Mouse (Mus musculus) adrenal gland (tissue): ENCODE measurements around the gene Mfn1.

Experiments used
- intact Hi-C: fragments of 180-260 bp; cut with DNase I; formaldehyde crosslinking; loops from one replicate; pipeline ENCODE4 v1.15.1; 2025
- long read RNA-seq, 2 experiments: library from polyadenylated mRNA; unstranded; transcript quantifications; one replicate each; pipeline ENCODE4 v2.0.0; 2020; ENCODE audit warnings: borderline replicate concordance in 1 of 2; ENCODE audit not compliant: insufficient replicate concordance in 1 of 2

Mfn1 gene
- long read RNA-seq, experiment 1, full-length matches to known transcripts: 31 of 37 reads
- long read RNA-seq, experiment 1, partial matches to known transcripts: 5 of 37 reads
- long read RNA-seq, experiment 1, other reads (novel, unspliced or antisense): 1 of 37 reads
- long read RNA-seq, experiment 2, full-length matches to known transcripts: 27 of 36 reads
- long read RNA-seq, experiment 2, partial matches to known transcripts: 5 of 36 reads
- long read RNA-seq, experiment 2, other reads (novel, unspliced or antisense): 4 of 36 reads

GRCm38 (mm10) chr3:32529303-32529898 lies at the start of gene Mfn1:
Gene Mfn1 (plus strand): TSS chr3:32529465.
- intact Hi-C loops: no loop called here

DNA sequence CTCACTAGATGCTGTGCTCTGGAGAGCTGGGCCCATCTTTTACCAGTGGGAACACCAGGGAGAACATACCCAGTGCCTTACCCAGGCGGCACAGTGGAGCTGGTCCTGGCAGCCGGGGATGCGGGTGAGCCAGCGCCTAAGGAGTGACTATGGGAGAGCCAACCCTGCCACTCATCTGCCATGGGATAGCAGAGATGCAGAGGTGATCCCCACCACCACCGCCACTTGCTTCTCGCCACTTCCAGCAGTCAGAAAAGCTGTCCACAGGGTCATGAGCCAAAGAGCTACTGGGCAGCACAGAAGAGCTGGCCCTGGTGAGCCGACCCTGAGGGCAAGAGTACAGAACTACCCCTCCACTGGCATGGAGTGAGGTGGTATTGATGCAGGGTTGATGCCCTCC lies 49.3 kb upstream of the Mfn1 start:
- intact Hi-C loops: no loop called here

GRCm38 (mm10) chr3:32483035-32483434 lies 46.2 kb upstream of the Mfn1 start:
- intact Hi-C loops: no loop called here

DNA sequence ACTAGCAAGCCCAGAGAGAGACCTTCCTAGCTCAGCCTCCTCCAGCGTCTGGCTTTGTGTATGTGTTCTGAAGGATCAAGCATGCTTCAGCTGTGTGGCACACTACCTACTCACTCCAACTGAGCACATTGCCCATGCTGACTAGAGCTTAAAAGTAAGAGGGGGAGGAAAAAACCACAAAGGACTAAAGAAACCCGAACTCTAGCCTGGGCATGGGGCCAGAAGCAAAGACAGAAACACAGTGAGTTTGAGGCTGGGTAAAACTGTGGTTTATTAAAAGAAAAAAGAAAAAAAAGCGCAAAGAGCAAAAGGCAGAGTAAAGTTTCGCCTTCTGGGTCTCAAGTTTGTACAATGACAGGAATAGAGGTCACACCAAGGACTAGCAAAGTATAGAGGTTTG lies 42.7 kb upstream of the Mfn1 start:
- intact Hi-C loops: no loop called here

DNA sequence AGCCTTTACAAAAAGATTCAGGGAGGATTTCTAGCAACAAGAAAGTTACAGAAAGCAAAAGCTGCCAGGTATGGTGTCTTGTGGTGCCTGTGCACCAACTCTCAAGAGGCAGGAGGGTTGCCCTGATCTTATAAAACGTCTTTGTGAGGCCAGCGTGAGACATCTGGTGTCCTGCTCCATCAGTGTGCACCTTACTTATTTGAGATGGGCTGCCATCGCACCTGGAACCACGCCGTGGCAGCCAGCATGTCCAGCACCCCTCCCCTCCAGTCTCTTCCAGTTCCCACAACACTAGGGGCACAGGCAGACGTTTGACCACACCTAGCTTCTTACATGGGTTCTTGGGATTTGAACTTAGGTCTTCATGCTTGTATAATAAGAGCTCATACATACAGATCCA lies 41.1 kb upstream of the Mfn1 start:
- intact Hi-C loops: no loop called here

GRCm38 (mm10) chr3:32490076-32490927 lies 39.0 kb upstream of the Mfn1 start:
- intact Hi-C loops: no loop called here

- intact Hi-C loops: no loop called here
Measured at GRCm38 (mm10) chr3:32490928-32491315, 38.3 kb upstream of the Mfn1 start.

GRCm38 (mm10) chr3:32492097-32493090 lies 36.9 kb upstream of the Mfn1 start, which contains the start of gene Kcnmb3:
Gene Kcnmb3 (minus strand): TSS chr3:32492231.
- intact Hi-C loops: no loop called here

- intact Hi-C loops: no loop called here
Measured at GRCm38 (mm10) chr3:32494387-32495087, 34.7 kb upstream of the Mfn1 start.

GRCm38 (mm10) chr3:32495088-32495770 lies 34.0 kb upstream of the Mfn1 start:
- intact Hi-C loops: no loop called here

DNA sequence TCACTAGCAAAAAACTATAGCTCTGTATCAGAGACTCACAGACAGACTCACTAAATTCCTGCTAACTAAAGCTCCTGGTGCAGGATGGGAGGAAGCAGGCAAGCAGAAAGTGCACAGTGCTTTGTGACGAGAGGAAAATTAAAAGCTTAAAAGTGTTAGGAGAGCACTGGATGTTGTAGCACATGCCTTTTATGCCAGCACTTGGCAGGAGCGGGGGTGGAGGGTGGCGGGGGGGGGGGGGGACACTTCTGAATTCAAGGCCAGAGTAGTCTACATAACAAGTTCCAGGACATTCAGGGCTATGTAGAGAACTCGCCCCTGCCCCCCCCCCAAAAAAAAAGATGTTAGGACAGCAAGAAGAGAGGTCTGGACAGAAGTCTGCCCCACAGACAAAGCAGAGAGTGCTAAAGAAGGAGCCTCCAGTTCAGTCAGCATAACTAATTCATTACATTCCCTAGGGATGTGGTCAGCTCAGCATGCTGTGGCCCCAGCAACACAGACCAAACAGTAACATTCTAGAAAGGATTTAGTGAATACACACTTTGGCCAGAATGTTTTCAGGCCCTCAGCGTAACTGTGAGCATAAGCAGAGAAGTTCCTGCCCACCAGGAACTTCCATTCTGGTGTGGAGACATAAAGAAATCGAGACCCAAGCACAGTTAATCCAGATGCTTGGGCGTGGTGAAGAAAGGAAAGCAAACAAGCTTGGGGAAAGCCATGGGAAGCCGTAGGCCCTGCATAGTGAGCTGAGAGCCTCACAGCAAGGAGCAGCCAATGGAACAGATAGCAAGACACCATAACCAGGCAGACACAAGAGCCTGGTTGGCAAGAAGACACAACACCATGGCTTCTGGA lies 33.2 kb upstream of the Mfn1 start:
- intact Hi-C loops: no loop called here

GRCm38 (mm10) chr3:32496711-32497070 lies 32.6 kb upstream of the Mfn1 start:
- intact Hi-C loops: no loop called here

GRCm38 (mm10) chr3:32500346-32500745 lies 28.9 kb upstream of the Mfn1 start:
- intact Hi-C loops: no loop called here

GRCm38 (mm10) chr3:32505841-32506240 lies 23.4 kb upstream of the Mfn1 start:
- intact Hi-C loops: loop anchor here (5.0 kb wide), 2 partner anchors 49 to 114 kb away; no protein-coding TSS in a partner anchor

GRCm38 (mm10) chr3:32506366-32507225 lies 22.7 kb upstream of the Mfn1 start:
- intact Hi-C loops: loop anchor here (5.0 kb wide), 2 partner anchors 49 to 114 kb away; no protein-coding TSS in a partner anchor

- intact Hi-C loops: loop anchor here (1.0 to 5.0 kb wide), 3 partner anchors 51 to 172 kb away; no protein-coding TSS in a partner anchor
Measured at GRCm38 (mm10) chr3:32508666-32509324, 20.5 kb upstream of the Mfn1 start.
